Mouse (Mus musculus) right cerebral cortex, postnatal 10 days (tissue): ENCODE results near the gene Nkx6-1.

ENCODE experiments used
- DNase-seq, 2 experiments: peaks; one replicate each; pipeline ENCODE4 v3.0.0; 2021; ENCODE audit warnings: low spot score in 2 of 2

The Nkx6-1 gene

DNA sequence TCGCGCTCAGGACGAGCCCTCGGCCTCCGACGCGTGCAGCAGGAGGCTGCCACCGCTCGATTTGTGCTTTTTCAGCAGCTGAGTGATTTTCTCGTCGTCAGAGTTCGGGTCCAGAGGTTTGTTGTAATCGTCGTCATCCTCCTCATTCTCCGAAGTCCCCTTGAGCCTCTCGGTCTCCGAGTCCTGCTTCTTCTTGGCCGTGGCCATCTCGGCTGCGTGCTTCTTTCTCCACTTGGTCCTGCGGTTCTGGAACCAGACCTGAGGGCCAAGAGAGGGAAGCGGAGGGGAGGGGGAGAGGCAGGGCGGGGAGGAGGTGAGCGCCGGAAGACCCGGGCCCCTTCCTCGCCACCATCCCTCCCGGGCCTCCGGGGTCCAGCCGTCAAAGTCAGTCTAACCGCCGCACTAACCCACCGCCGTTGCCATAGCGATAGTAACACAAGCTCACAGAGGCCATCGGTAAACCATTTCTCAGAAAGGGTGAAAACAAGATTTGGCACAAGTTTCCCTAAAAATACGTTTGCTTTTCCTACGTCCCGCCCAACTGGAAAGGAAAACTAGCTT, 5.3 kb downstream of the Nkx6-1 start:
- DNase-seq, result no peak

DNA sequence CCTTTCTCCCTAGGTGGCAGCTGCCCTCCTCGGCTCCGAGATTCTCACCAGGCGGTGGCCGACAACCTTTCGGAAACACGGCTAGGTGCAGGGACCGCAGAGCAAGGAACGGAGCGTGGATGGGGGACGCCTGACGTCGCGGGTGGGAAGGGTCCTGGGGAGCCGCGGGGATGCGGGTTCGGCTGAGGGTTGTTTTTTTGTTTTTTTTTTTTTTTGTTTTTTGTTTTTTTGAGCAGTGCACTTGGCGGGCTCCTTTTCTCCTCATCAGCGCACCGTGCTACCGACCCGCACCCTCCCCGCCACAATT, 5.9 kb downstream of the Nkx6-1 start:
- no peak for DNase-seq

DNA sequence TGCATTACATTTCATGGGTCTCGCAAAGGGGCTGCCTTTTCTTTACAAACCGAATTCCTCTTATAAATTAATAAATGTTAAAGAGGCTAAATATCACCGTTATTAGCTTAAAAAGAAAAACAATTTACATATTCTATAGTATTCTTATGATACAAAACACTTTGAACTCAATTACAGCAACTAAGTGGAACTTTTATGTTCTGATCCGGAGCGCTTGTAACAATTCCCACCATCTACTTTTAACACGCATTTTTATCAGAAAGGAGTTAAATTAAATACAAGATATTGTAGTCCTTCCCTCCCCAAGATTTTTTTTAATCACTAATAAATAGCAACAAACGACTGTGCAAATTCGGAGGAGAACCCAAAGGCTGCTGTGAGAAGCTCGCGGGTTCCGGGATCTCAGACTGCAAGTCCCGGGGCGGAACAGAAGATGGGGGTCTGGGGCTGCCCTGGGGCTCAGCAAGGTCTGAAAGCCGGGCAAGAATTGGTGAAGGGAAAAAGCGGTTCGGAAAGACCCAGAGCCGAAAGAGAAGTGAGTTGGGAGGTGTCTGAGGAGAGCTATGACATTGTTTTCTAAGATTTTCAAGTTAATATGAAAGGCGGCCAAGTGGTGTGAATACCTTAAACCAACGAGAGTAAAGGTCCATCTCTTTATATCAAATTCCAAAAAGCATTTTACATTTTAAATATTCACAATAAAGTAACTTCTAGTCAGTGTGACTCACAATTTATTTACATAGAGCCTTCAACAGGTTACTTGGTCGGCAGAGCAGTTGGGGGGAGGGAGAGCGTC, 6.4 kb downstream of the Nkx6-1 start:
- no peak for DNase-seq

DNA sequence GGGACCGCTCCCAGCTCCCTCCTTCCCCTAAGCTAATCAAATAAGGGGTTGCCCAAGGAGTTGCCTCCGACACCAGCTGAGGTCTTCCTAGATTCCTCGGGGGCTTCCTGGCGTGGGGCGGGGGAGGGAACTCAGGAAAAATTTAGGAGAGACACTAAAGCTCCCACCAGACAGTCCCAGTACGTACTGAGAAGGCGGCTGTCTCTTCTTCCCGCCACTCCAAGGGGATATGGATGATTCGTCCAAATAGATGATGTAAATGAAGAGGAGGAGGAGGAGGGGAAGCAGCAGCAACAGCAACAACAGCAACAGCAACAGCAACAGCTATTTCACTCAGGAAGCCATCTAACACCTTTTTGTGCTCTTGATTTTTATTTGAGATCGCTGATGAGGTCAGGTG, 7.1 kb downstream of the Nkx6-1 start:
- DNase-seq, result no peak

DNA sequence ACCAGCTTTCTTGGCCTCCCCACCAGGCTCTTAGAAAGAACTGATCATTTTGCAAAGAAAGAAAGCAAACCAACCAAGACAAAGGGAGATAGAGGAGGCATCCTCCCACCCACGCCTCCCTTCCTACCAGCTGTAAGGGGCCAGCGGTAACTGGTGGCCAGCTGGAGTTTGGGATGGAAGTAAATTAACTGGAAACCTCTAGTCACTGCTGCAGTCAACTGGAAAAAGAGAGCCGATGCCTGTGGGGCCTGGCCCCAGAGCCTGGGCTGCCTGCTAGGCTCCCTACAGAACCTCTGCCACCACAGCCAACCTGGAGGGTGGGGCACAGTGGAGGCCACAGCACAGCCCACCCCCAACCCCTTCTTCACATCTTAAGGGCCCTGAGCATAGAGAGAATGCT, 8.7 kb downstream of the Nkx6-1 start:
- no peak for DNase-seq

DNA sequence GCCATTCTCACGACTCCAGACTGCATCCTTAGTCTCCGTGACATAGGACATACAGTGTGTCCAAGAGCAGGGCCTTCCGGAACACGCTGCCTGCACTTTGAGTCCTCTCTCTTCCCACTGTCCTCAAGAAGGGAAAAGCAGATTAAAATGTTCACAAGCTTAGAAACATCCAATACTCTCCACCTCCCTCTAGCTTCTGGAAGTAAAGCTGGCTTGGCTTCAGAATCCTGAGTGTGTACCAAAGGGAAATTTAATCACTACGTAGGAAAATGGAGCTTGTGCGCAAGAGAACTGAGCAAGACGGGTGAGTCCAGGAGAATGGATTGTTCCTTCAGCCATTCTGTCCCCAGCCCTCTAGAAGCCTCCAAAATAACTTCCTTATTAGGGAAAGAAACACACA, 9.4 kb downstream of the Nkx6-1 start:
- no peak for DNase-seq

DNA sequence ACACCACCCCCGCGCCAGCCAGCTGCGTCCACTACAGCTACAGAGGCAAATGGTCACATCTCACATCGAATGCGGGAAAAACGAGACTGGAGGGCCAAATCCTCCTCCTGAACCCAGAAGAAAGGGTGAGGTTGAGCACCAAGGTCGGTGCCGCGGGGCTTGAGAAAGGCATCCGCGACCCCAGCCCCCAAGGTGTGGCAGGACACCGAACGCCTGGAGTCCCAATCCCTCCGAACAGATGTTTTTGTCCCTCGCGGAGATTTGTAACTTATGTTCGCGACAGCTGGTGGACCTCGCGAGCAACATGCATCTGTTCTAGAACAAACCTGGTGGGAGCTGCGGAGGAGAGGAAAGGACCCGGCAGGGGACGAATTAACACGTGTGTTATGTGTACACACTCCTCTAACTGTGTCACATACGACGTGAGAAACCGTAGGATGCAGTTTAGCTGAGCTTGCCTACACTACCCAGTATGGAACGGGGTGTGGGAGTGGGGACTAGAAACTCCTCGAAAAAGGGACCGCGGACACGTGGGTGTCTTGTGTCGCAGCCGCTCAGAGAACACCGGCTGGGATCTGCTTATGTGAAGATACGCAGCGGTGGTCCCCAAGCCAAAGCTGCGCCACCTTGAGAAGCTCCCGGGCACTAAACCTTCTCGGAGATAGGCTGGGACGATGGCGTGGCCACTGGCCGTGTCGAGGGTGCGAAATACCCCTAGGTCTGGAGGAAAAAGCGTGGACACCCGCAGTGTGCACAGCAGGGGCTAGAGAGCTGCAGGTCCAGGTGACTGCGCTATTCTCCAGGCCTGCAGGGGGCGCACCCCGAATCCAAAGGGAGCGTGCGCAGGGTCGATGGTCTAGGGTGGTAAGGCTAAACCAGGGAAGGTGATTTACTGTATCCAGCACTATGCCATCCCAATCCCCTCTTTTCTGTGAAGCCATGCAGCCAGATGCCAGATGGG, 16.8 kb downstream of the Nkx6-1 start:
- no peak for DNase-seq

DNA sequence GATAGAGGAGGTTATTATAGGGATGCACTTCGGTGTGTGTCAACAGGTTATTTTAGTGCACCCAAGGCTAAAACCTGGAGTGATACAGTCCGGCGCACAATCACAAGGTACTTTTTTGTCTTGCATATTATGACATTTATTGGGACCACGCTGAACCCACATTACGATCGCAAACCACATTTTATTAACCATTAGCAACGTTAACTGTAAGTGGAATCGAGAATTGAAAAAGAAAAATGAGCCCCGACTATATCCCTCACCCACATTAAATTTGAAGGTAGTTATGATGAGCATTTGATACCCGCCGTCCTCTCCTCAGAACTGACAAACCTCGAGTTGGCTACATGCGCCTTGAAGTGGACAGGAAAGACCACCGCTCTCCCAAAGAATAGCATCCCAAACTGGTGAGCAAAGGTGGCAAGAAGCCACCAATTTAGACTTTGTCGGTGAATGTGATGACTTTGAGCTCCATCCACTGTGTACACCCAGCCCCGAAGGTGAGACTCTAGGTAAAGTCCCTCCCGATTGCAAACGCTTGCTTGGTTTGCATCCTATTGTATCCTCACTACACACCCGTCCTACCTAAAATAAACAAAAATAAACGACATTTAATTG, 17.7 kb downstream of the Nkx6-1 start:
- DNase-seq, result no peak

DNA sequence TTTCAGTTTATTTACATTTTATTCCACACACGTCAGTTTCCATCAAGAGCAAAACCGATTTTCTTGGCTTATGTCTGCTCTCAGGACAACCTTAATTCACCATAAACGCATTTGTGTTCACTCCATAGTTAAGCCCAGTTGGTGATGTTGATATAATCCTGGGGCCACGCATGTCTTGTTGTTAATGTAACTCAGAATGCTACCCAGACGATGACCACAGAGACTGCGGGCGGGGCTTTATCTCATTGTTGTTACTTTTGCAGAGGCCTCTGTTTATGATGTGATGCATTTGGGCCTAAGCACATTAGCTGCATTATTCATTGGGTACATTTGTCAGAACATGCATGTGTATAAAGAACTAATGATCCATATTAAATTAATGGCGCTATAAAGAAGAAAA, 19.7 kb downstream of the Nkx6-1 start:
- DNase-seq, result no peak

DNA sequence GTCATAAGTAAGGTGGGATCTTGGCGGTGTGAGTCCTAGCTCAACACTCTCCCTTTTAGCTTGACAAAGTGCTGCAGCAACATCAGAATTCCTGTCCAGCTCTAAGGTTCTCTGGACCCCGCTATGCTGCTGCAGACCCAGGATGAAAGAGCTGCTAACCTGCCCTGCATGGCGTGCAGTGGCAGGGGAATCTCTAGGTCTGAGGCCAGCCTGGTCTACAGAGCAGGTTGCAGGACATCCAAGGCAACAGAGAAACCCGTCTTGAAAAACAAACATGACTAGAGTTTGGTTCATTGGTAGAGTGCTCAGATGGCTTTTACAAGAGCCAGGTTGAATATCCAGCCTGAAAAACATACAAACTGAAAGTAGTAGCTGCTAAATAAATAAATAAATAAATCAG, 26.7 kb downstream of the Nkx6-1 start:
- no peak for DNase-seq
